Mouse (Mus musculus) ES-E14 (cell line): Measurements from ENCODE around the gene Mast1. TPM values are rescaled to one million over a fixed set of nuclear protein-coding genes. Genes with fewer than 3 reads are reported as not detected.

Experiments
- DNase-seq: peaks from one replicate; pipeline ENCODE4 v3.0.0-alpha.2; 2013; ENCODE audit warnings: low read depth, low spot score
- H3K27ac ChIP-seq: 2 replicates; pipeline ENCODE4 v1.5.1; 2012; ENCODE audit warnings: low read depth, mild to moderate bottlenecking, low read length, moderate library complexity, mixed read lengths; ENCODE audit not compliant: poor library complexity, insufficient read depth, severe bottlenecking
- H3K36me3 ChIP-seq: 2 replicates; pipeline ENCODE4 v1.6.1; 2012; ENCODE audit warnings: mild to moderate bottlenecking, low read length, moderate library complexity, mixed read lengths; ENCODE audit not compliant: control insufficient read depth, poor library complexity, insufficient read depth, severe bottlenecking
- H3K4me1 ChIP-seq, 2 experiments: fragments of 150-350 bp in 1 of 2; sonication (generic) in 1 of 2; 2 replicates each; pipeline ENCODE4 v1.6.1; 2012; ENCODE audit warnings: low read length in 2 of 2, mild to moderate bottlenecking in 1 of 2, mixed read lengths in 1 of 2; ENCODE audit not compliant: control insufficient read depth in 2 of 2, insufficient read depth in 2 of 2, poor library complexity in 1 of 2
- H3K4me3 ChIP-seq, 2 experiments: fragments of 150-350 bp in 1 of 2; sonication (generic) in 1 of 2; 2 replicates each; pipeline ENCODE4 v1.5.1; 2012; ENCODE audit warnings: low read length in 2 of 2, low read depth in 1 of 2, mild to moderate bottlenecking in 1 of 2, mixed read lengths in 1 of 2; ENCODE audit not compliant: insufficient read depth in 1 of 2, poor library complexity in 1 of 2, severe bottlenecking in 1 of 2
- H3K9ac ChIP-seq: 2 replicates; pipeline ENCODE4 v1.6.1; 2012; ENCODE audit warnings: low read depth, mild to moderate bottlenecking, low read length, mixed read lengths; ENCODE audit not compliant: poor library complexity, insufficient read depth, severe bottlenecking
- H3K9me3 ChIP-seq: fragments of 150-350 bp; sonication (generic); 2 replicates; pipeline ENCODE4 v1.6.1; 2012; ENCODE audit warnings: low read depth, mild to moderate bottlenecking, low read length; ENCODE audit not compliant: control insufficient read depth, insufficient read depth
- CHD2 ChIP-seq: IDR thresholded peaks from 2 replicates; pipeline ENCODE4 v1.6.1; 2014; ENCODE audit warnings: mild to moderate bottlenecking, low read depth, low read length, inconsistent platforms
- HCFC1 ChIP-seq: IDR thresholded peaks from 2 replicates; pipeline ENCODE4 v1.6.1; 2012; ENCODE audit warnings: low read length, inconsistent platforms, borderline replicate concordance; ENCODE audit not compliant: insufficient read depth
- MAFK ChIP-seq: IDR thresholded peaks from 2 replicates; pipeline ENCODE4 v1.6.1; 2014; ENCODE audit warnings: mild to moderate bottlenecking, low read depth, low read length, inconsistent platforms; ENCODE audit not compliant: insufficient read depth
- ZC3H11A ChIP-seq: IDR thresholded peaks from 2 replicates; pipeline ENCODE4 v1.6.1; 2012; ENCODE audit warnings: low read depth, mild to moderate bottlenecking, inconsistent platforms, low read length, borderline replicate concordance
- ZNF384 ChIP-seq: IDR thresholded peaks from 2 replicates; pipeline ENCODE4 v1.6.1; 2012; ENCODE audit warnings: low read depth, low read length, inconsistent platforms
- in situ Hi-C, 2 experiments: fragments of 600-800 bp; cut with MboI; formaldehyde crosslinking; loops; one replicate each; pipeline ENCODE4 v1.15.1; 2025; ENCODE audit warnings: low sequenced_read_pairs in 2 of 2, inconsistent platforms in 1 of 2; ENCODE audit not compliant: unreplicated experiment in 2 of 2
- total RNA-seq: library from RNA; depleted of rRNA; stranded (reverse); fragments of 300-350 nt; gene quantifications from 2 replicates; pipeline ENCODE4 v1.2.3, GENCODE M21; 2012

Mast1 gene
- total RNA-seq, 1 experiment = 1.4 TPM

DNA sequence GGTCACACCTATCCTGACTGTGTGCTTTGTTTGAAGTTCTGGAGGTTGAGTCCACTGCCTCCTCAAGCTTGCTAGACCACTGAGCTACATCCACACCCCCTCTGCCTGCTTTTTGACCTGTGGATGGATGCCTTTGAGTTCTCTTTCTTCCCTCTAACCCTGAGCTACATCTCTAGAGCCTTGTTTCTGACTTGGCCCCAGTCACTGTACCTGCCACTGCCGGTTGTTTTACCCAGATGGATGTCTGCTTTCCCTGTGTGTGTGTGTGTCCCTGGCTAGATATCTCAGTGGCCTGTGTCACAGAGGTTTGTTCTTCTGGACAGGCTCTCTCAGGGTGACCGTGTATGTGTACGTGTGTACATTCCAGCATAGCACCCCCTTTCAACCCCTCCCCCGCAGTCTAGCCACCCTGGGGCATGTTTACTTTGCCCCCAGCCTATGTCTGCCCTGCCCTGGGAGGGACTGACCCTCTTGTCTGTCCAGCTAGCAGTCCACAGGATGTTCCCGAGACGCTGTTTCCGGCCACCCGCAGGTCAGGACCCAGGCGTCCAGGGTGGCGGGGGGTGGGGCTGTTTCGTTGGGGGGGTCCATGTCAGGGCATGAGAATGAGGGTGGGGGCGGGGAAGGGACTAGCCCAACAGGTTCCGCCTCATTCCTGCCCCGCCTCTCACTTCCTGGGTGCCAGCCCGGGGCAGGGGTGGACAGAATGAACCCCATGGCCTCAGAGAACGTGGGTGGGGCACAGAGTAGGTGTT lies 47.3 kb upstream of the Mast1 start:
- Histone ChIP-seq H3K4me1 (peaks cover 15 to 29% of the 10 kb centered on the region in 2 experiments), H3K4me3 (peak overlapping the region; percentile 57 to 76), H3K9me3 (no peaks in the 10 kb centered on the region), H3K9ac (peak overlapping the region; percentile 82; the same call in 1 of the 2 replicates), H3K36me3 (no peaks in the 10 kb centered on the region), H3K27ac (peak overlapping the region; percentile 89)
- in situ Hi-C loops = no loop called here
- no peak for TF ChIP-seq ZNF384
- TF ChIP-seq HCFC1 = no peak
- no peak for TF ChIP-seq MAFK
- TF ChIP-seq ZC3H11A = no peak
- no peak for TF ChIP-seq CHD2
- no peak for DNase-seq

DNA sequence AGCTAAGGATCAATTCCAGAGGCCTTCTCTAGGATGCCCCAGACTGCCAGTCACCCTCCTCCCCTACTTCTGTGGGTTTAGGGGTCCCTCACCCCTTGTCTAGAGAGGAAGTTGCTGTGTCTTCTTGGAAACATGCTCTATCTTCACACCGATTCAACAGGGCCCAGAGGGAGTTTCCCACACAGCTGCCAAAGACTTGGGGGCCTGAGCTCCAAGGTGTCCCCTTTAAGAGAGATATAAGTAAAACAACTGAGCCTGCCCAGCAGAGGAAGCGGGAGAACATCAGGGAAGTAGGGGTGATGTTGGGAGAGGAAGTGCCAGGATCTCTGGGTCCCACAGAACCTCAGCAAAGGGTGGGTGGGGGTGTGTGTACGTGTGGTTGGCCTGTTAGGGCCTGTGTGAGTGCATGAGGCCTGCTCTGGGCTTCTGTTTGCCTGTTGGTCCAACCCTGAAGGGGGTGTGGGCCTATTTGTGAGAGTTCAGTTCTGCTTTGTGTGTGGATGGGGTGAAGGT lies 45.4 kb upstream of the Mast1 start:
- in situ Hi-C loops = no loop called here
- H3K9me3 ChIP-seq = no peaks in the 10 kb centered on the region
- no peak overlapping the region for H3K4me3 ChIP-seq
- H3K36me3 ChIP-seq = no peaks in the 10 kb centered on the region
- no peak overlapping the region for H3K27ac ChIP-seq
- peaks cover 12 to 25% of the 10 kb centered on the region in 2 experiments for H3K4me1 ChIP-seq
- TF ChIP-seq ZNF384 (no peak), CHD2 (no peak), ZC3H11A (no peak)
- no peak overlapping the region for H3K9ac ChIP-seq
- DNase-seq = no peak

GRCm38 (mm10) chr8:84981644-84982498 lies 44.7 kb upstream of the Mast1 start:
- peaks cover 11 to 25% of the 10 kb centered on the region in 2 experiments for H3K4me1 ChIP-seq
- no peak overlapping the region; the same call in 1 of the 2 replicates for H3K9ac ChIP-seq
- H3K9me3 ChIP-seq = no peaks in the 10 kb centered on the region
- DNase-seq = no peak
- H3K4me3 ChIP-seq = no peak overlapping the region
- no peaks in the 10 kb centered on the region for H3K36me3 ChIP-seq
- TF ChIP-seq CHD2 (no peak), ZNF384 (no peak), ZC3H11A (no peak), HCFC1 (no peak), MAFK (no peak)
- in situ Hi-C loops = no loop called here
- H3K27ac ChIP-seq = no peak overlapping the region

- TF ChIP-seq CHD2 = no peak
- no peak for TF ChIP-seq ZNF384
- TF ChIP-seq HCFC1 = no peak
- no peak for TF ChIP-seq MAFK
- no peak for TF ChIP-seq ZC3H11A
- peak overlapping the region; percentile 44 for H3K27ac ChIP-seq
- no peak for DNase-seq
- H3K9me3 ChIP-seq = no peaks in the 10 kb centered on the region
- peak overlapping the region; percentile 36 for H3K9ac ChIP-seq
- H3K4me1 ChIP-seq = peaks cover 6 to 25% of the 10 kb centered on the region in 2 experiments; a peak in 3 of 4 replicates
- peak overlapping the region; percentile 64 to 77 for H3K4me3 ChIP-seq
- no peaks in the 10 kb centered on the region for H3K36me3 ChIP-seq
- in situ Hi-C loops = no loop called here
These were observed 43.6 kb upstream of the Mast1 start for GRCm38 (mm10) chr8:84980622-84981358.
